Mouse (Mus musculus) embryonic facial prominence, embryonic 11.5 days (tissue): ENCODE data around the gene Olfr351. TPM values are rescaled to one million over a fixed set of nuclear protein-coding genes. Genes with fewer than 3 reads are reported as not detected.

Experiments
- ATAC-seq: fragments of 200-750 bp; cut with Nextera tagmentation; replicated peaks from 2 replicates; pipeline ENCODE4 v1.8.0; 2017; ENCODE audit warnings: low read depth; ENCODE audit not compliant: insufficient number of reproducible peaks, low FRiP score, low TSS enrichment
- DNase-seq: peaks from one replicate; pipeline ENCODE4 v3.0.0-alpha.2; 2015; ENCODE audit warnings: low spot score
- H3K27ac ChIP-seq: fragments of 300-500 bp; sonication (generic); replicated peaks from 2 replicates; pipeline ENCODE4 v1.5.1; 2014; ENCODE audit warnings: mild to moderate bottlenecking, low read depth, low read length, control low read depth
- H3K27me3 ChIP-seq: fragments of 300-500 bp; sonication (generic); 2 replicates; pipeline ENCODE4 v1.6.1; 2014; ENCODE audit warnings: mild to moderate bottlenecking, low read length, moderate library complexity, mixed read lengths; ENCODE audit not compliant: control insufficient read depth, insufficient read depth
- H3K36me3 ChIP-seq: fragments of 300-500 bp; sonication (generic); replicated peaks from 2 replicates; pipeline ENCODE4 v1.6.1; 2014; ENCODE audit warnings: low read depth, mild to moderate bottlenecking, low read length, moderate library complexity, mixed read lengths; ENCODE audit not compliant: control insufficient read depth, insufficient read depth
- H3K4me1 ChIP-seq: fragments of 300-500 bp; sonication (generic); 2 replicates; pipeline ENCODE4 v1.6.1; 2014; ENCODE audit warnings: low read length, mixed read lengths; ENCODE audit not compliant: control insufficient read depth, insufficient read depth
- H3K4me2 ChIP-seq: fragments of 300-500 bp; sonication (generic); 2 replicates; pipeline ENCODE4 v1.6.1; 2014; ENCODE audit warnings: low read depth, mild to moderate bottlenecking, control low read depth, low read length, moderate library complexity
- H3K4me3 ChIP-seq: fragments of 300-500 bp; sonication (generic); 2 replicates; pipeline ENCODE4 v1.5.1; 2014; ENCODE audit warnings: low read depth, low read length, control low read depth
- H3K9ac ChIP-seq: fragments of 300-500 bp; sonication (generic); replicated peaks from 2 replicates; pipeline ENCODE4 v1.6.1; 2014; ENCODE audit warnings: mild to moderate bottlenecking, control low read depth, low read length
- H3K9me3 ChIP-seq: fragments of 300-500 bp; sonication (generic); replicated peaks from 2 replicates; pipeline ENCODE4 v1.6.1; 2016; ENCODE audit warnings: mild to moderate bottlenecking, low read length, inconsistent platforms, mixed read lengths; ENCODE audit not compliant: control insufficient read depth
- WGBS: fragments of 180-500 bp; shearing (Covaris S2); extraction: QIAGEN DNeasy Blood & Tissue Kit; methylation state at CpG from one replicate; pipeline ENCODE4 v1.1.7; 2014; 5-methylcytosine and 5-hydroxymethylcytosine counted together
- polyA plus RNA-seq: library from polyadenylated mRNA; unstranded; fragments of >200 nt; fragmentation: Nextera tagmentation; extraction: Ambion mirVana; gene quantifications from 2 replicates; pipeline ENCODE4 v1.2.1, GENCODE M21; 2014

Gene Olfr351
- polyA plus RNA-seq, result not detected in 2 replicates

GRCm38 (mm10) chr2:36862560-36862959, at the start of gene Olfr351:
Gene Olfr351 (minus strand): TSS chr2:36862660.
- H3K4me1 ChIP-seq, result no peaks in the 10 kb centered on the region
- H3K27ac ChIP-seq, result no peak within 1 kb of the TSS
- no peaks in the 10 kb centered on the region for H3K27me3 ChIP-seq
- H3K36me3 ChIP-seq, result no peaks in the 10 kb centered on the region
- no peak within 1 kb of the TSS for H3K4me2 ChIP-seq
- no peak for DNase-seq
- H3K9me3 ChIP-seq, result peaks cover 4% of the 10 kb centered on the region; the same call in 1 of the 2 replicates
- ATAC-seq, result no peak
- no peak within 1 kb of the TSS for H3K9ac ChIP-seq
- H3K4me3 ChIP-seq, result no peak within 1 kb of the TSS
- WGBS, result 90% methylated on average over 1 of the region's 1 CpGs

DNA sequence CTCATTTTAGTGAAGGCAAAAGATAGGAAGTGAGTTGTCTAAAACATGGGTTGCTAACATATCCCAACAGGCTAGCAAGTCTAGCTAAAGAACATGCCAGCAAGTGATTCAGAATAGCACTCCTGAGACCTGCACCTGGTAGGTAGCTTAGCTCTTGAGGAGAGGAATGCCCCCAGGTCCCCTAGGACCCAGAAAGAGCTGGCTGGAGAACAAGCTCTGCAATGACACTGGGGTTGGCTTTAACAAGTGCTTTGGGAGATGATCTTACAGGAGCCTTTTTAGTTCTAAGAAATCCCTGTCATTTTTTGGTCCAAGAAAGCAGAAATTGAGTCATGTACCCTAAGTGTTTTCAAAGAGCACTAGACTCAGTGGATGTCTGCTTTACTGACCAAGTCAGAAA, 42.9 kb upstream of the Olfr351 start, which contains the start of gene Olfr354:
Gene Olfr354, plus strand, starts transcription at position 301 of the 400 bp plus-strand sequence.
- no peak within 1 kb of the TSS for H3K4me3 ChIP-seq

DNA sequence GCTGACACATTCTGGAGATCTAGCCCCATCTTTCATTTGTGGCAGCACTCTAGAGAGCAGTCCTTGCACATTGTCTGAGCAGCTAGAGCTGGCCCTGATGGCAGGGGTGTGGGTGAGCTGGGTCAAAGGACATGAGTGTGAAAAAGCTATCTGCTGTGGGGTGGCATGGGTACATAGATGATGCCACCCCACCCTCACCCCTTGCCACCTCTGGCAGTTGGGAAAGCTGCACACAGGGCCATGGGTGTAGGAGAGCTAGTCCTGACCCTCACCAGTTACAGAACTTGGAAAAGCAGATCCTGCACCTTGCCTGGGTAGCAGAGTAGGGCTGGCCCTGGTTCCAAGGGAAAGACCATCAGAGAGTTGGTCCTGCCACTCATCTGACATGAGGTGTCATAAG, 34.7 kb upstream of the Olfr351 start:
- Histone ChIP-seq H3K4me1 (no peaks in the 10 kb centered on the region), H3K9ac (no peak overlapping the region), H3K27ac (no peak overlapping the region), H3K36me3 (no peaks in the 10 kb centered on the region), H3K27me3 (no peaks in the 10 kb centered on the region), H3K9me3 (no peaks in the 10 kb centered on the region), H3K4me3 (no peak overlapping the region), H3K4me2 (no peak overlapping the region)
- DNase-seq, result no peak
- no peak for ATAC-seq

More for the DNA sequence above, 42.9 kb upstream of the Olfr351 start, which contains the start of gene Olfr354:
- H3K36me3 ChIP-seq, result no peaks in the 10 kb centered on the region
- no peak within 1 kb of the TSS for H3K4me2 ChIP-seq
- H3K27ac ChIP-seq, result no peak within 1 kb of the TSS
- H3K9ac ChIP-seq, result no peak within 1 kb of the TSS
- no peak for DNase-seq
- H3K9me3 ChIP-seq, result no peaks in the 10 kb centered on the region
- no peak for ATAC-seq
- H3K27me3 ChIP-seq, result no peaks in the 10 kb centered on the region
- H3K4me1 ChIP-seq, result no peaks in the 10 kb centered on the region

DNA sequence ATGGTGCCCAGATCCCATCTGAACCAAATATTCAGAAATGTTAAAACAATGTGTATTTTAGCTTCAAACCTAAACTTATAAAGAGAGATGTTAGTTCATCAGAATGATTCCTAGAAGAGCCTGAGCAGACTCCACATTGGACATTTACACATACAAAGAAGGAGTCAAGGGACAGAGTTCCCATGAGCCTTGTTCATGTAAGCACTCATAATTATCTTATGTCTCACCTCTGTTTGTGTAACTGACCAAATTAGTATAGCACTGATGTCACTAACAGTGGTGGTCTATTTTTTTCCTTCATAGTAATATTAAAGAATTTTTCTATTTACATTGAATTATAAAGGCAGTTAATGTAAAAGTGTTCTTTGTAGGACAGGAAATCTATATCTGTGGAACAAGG, 30.4 kb upstream of the Olfr351 start, which contains the start of gene Olfr353:
Gene Olfr353, minus strand, starts transcription at position 101 of the 400 bp plus-strand sequence.
- no peak for DNase-seq
- no peak within 1 kb of the TSS for H3K4me3 ChIP-seq
- no peaks in the 10 kb centered on the region for H3K27me3 ChIP-seq
- H3K4me1 ChIP-seq, result no peaks in the 10 kb centered on the region
- H3K9ac ChIP-seq, result no peak within 1 kb of the TSS
- H3K4me2 ChIP-seq, result no peak within 1 kb of the TSS
- no peaks in the 10 kb centered on the region for H3K9me3 ChIP-seq
- no peaks in the 10 kb centered on the region for H3K36me3 ChIP-seq
- H3K27ac ChIP-seq, result no peak within 1 kb of the TSS
- no peak for ATAC-seq

- peaks cover 4% of the 10 kb centered on the region; the same call in 1 of the 2 replicates for H3K9me3 ChIP-seq
- H3K4me1 ChIP-seq, result no peaks in the 10 kb centered on the region
- WGBS, result 82% methylated on average over 1 of the region's 1 CpGs
- H3K27me3 ChIP-seq, result no peaks in the 10 kb centered on the region
- H3K36me3 ChIP-seq, result no peaks in the 10 kb centered on the region
- no peak within 1 kb of the TSS for H3K4me2 ChIP-seq
- ATAC-seq (no peak), DNase-seq (no peak)
- no peak within 1 kb of the TSS for H3K9ac ChIP-seq
- H3K4me3 ChIP-seq, result no peak within 1 kb of the TSS
- no peak within 1 kb of the TSS for H3K27ac ChIP-seq
Measured at GRCm38 (mm10) chr2:36868160-36868559, 5.7 kb upstream of the Olfr351 start, which contains the start of gene Olfr352. Gene Olfr352 (plus strand): TSS chr2:36868460.

- 79% methylated on average over 1 of the region's 1 CpGs for WGBS
- Histone ChIP-seq H3K27ac (no peak within 1 kb of the TSS), H3K4me2 (no peak within 1 kb of the TSS), H3K4me3 (no peak within 1 kb of the TSS), H3K27me3 (no peaks in the 10 kb centered on the region), H3K4me1 (no peaks in the 10 kb centered on the region), H3K9ac (no peak within 1 kb of the TSS), H3K36me3 (no peaks in the 10 kb centered on the region), H3K9me3 (no peaks in the 10 kb centered on the region; the same call in 1 of the 2 replicates)
- ATAC-seq (no peak), DNase-seq (no peak)
Measured at GRCm38 (mm10) chr2:36846010-36846409, 16.4 kb downstream of the Olfr351 start, which contains the start of gene Olfr350. Gene Olfr350 (plus strand): TSS chr2:36846310.

GRCm38 (mm10) chr2:36816932-36817331, 45.5 kb downstream of the Olfr351 start, which contains the start of gene Olfr3:
Gene Olfr3 (minus strand): TSS chr2:36817032.
- ATAC-seq (no peak), DNase-seq (no peak)
- no peaks in the 10 kb centered on the region for H3K36me3 ChIP-seq
- no peak within 1 kb of the TSS for H3K4me2 ChIP-seq
- H3K4me1 ChIP-seq, result no peaks in the 10 kb centered on the region
- no peaks in the 10 kb centered on the region for H3K27me3 ChIP-seq
- no peak within 1 kb of the TSS for H3K4me3 ChIP-seq
- no peak within 1 kb of the TSS for H3K27ac ChIP-seq
- H3K9me3 ChIP-seq, result no peaks in the 10 kb centered on the region; the same call in 1 of the 2 replicates
- WGBS, result 73% methylated on average over 1 of the region's 1 CpGs
- no peak within 1 kb of the TSS for H3K9ac ChIP-seq
